Mouse (Mus musculus) bone marrow macrophage, adult 2 months (primary cell): Measurements from ENCODE around the gene Sp2.

Experiments used
- CTCF ChIP-seq: IDR thresholded peaks from 2 replicates; pipeline ENCODE4 v1.5.1; 2012; ENCODE audit warnings: low read depth, mild to moderate bottlenecking, low read length, moderate library complexity
- POLR2A ChIP-seq: IDR thresholded peaks from 2 replicates; pipeline ENCODE4 v1.6.1; 2012; ENCODE audit warnings: mild to moderate bottlenecking, low read depth, low read length, borderline replicate concordance

DNA sequence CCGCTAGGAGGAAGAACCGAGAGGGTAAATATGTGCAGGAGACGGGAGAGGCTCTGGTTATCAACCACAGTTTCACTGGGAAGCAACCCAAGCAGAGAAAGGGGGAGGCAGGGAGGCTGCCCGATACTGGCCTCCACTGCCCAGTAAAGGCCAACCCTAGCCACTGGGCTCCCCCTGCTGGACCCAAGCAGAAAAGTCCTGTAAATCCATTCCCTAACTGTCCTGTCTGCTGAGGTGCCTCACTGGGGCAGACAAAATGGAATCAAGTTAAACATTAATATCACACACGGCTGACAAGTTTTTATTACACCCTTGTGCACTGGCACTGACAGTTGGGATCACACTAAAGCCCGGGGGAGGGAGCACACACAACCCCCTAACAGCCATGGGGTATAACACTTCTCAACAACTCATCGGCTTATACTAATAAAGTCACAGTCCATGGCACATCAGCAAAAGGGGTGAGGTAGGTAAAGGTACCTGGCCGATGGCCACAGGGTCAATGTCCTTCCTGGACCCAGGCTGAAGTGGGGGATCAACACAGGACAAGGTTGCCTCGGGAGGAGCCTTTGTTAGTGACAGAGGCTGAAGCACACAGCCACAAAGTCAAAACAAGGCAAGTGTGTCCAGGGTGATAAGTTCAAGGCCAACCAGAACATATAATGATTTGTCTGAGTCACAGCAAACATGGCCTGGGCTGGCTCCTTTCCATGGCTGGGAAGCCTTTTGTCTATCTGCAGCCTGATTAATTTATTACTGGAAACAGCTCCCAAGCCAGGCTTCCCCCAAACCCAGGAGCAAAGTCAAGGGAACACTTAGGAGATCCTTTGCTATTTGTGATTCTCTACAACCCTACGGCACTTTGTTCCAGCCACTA, 45.0 kb downstream of the Sp2 start:
- no peak for TF ChIP-seq POLR2A
- TF ChIP-seq CTCF = peak; percentile 49; the same call in 1 of the 2 replicates
